Mouse (Mus musculus): ENCODE measurements around the gene Slc22a20. TPM values are rescaled to one million over a fixed set of nuclear protein-coding genes. Genes with fewer than 3 reads are reported as not detected.

The Slc22a20 gene
- total and polyA plus RNA-seq, 2 experiments from 2014 or later: not detected

GRCm38 (mm10) chr19:5940656-5941055 is 45.3 kb downstream of the Slc22a20 start:
- no peak for DNase-seq (ENCODE audit: low spot score)
- Histone ChIP-seq H3K36me3 (replicated peaks; ENCODE audit: control insufficient read depth, insufficient read depth, low read length) (peaks cover 8% of the 10 kb centered on the region), H3K27me3 (ENCODE audit: control insufficient read depth, insufficient read depth, low read length) (no peaks in the 10 kb centered on the region), H3K4me1 (ENCODE audit: control insufficient read depth, insufficient read depth) (peaks cover 46% of the 10 kb centered on the region), H3K4me3 (ENCODE audit: low read depth, low read length) (no peak overlapping the region), H3K27ac (ENCODE audit: low read depth) (peak overlapping the region; percentile 75), H3K4me2 (ENCODE audit: low read depth, low read length) (no peak overlapping the region), H3K9ac (replicated peaks; ENCODE audit: low read depth, low read length) (no peak overlapping the region), H3K9me3 (replicated peaks; ENCODE audit: control insufficient read depth, low read length) (no peaks in the 10 kb centered on the region)
- no peak for ATAC-seq (ENCODE audit: insufficient read depth, low read depth)
- TF ChIP-seq EP300 (IDR thresholded peaks at IDR 0.05; ENCODE audit: low read depth): no peak
- TF ChIP-seq CTCF (IDR thresholded peaks at IDR 0.05; ENCODE audit: low read depth): no peak
- 71% methylated on average over 10 of the region's 10 CpGs for WGBS

DNA sequence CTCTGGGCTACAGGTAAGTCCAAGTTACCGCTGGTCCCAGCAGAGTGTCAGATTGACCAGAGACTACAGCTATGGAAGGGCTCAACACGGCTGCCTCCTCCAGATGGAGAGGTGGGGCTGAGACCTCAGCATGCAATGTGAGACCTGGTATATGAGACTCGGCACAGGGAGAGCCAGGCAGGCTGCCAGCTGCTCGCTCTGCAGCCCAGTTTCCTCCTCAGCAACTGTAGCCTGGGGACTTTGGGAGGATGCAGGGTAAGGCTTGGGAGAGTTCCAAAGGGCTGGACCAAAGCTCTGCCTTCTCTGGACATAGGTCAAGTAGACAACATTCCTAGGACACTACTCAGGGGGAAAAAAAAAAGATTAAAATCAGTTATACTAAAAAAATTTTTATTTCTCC is 45.8 kb downstream of the Slc22a20 start:
- Histone ChIP-seq H3K4me1 (ENCODE audit: control insufficient read depth, insufficient read depth) (peaks cover 46% of the 10 kb centered on the region), H3K4me2 (ENCODE audit: low read depth, low read length) (no peak overlapping the region), H3K4me3 (ENCODE audit: low read depth, low read length) (no peak overlapping the region), H3K27ac (ENCODE audit: low read depth) (peak overlapping the region; percentile 75), H3K36me3 (replicated peaks; ENCODE audit: control insufficient read depth, insufficient read depth, low read length) (peaks cover 8% of the 10 kb centered on the region), H3K9ac (replicated peaks; ENCODE audit: low read depth, low read length) (no peak overlapping the region), H3K27me3 (ENCODE audit: control insufficient read depth, insufficient read depth, low read length) (no peaks in the 10 kb centered on the region), H3K9me3 (replicated peaks; ENCODE audit: control insufficient read depth, low read length) (no peaks in the 10 kb centered on the region)
- WGBS: 24% methylated on average over 4 of the region's 4 CpGs
- TF ChIP-seq EP300 (IDR thresholded peaks at IDR 0.05; ENCODE audit: low read depth) (peak; percentile 63; the same call in 1 of the 2 replicates), CTCF (IDR thresholded peaks at IDR 0.05; ENCODE audit: low read depth) (no peak)
- peak; percentile 36 for ATAC-seq (ENCODE audit: insufficient read depth, low read depth)
- peak; percentile 57 for DNase-seq (ENCODE audit: low spot score)

GRCm38 (mm10) chr19:5939715-5940114 is 46.2 kb downstream of the Slc22a20 start:
- Histone ChIP-seq H3K9me3 (replicated peaks; ENCODE audit: control insufficient read depth, low read length) (no peaks in the 10 kb centered on the region), H3K27me3 (ENCODE audit: control insufficient read depth, insufficient read depth, low read length) (no peaks in the 10 kb centered on the region), H3K9ac (replicated peaks; ENCODE audit: low read depth, low read length) (no peak overlapping the region), H3K4me2 (ENCODE audit: low read depth, low read length) (no peak overlapping the region), H3K27ac (ENCODE audit: low read depth) (peak overlapping the region; percentile 47; the same call in 1 of the 2 replicates), H3K4me3 (ENCODE audit: low read depth, low read length) (no peak overlapping the region), H3K36me3 (replicated peaks; ENCODE audit: control insufficient read depth, insufficient read depth, low read length) (peaks cover 8% of the 10 kb centered on the region), H3K4me1 (ENCODE audit: control insufficient read depth, insufficient read depth) (peaks cover 44% of the 10 kb centered on the region)
- WGBS: 71% methylated on average over 5 of the region's 5 CpGs
- no peak for ATAC-seq (ENCODE audit: insufficient read depth, low read depth)
- TF ChIP-seq CTCF (IDR thresholded peaks at IDR 0.05; ENCODE audit: low read depth) (no peak), EP300 (IDR thresholded peaks at IDR 0.05; ENCODE audit: low read depth) (no peak)
- DNase-seq (ENCODE audit: low spot score): no peak

DNA sequence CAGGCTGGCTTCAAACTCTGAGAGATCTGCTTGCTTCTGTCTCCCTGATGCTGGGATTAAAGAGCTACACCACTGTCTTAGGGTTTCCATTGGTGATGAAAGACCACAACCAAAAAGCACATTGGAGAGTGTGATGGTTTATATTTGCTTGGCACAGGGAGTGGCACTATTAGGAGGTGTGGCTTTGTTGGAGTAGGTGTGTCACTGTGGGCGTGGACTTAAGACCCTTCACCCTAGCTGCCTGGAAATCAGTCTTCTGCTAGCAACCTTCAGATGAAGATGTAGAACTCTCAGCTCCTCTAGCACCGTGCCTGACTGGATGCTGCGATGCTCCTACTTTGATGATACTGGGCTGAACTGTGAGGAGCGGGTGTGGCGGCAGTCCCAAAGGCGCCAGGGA is 47.4 kb downstream of the Slc22a20 start:
- peak overlapping the region; percentile 49; the same call in 1 of the 2 replicates for H3K27ac ChIP-seq (ENCODE audit: low read depth)
- no peak overlapping the region for H3K4me3 ChIP-seq (ENCODE audit: low read depth, low read length)
- peaks cover 32% of the 10 kb centered on the region for H3K4me1 ChIP-seq (ENCODE audit: control insufficient read depth, insufficient read depth)
- H3K36me3 ChIP-seq (replicated peaks; ENCODE audit: control insufficient read depth, insufficient read depth, low read length): peaks cover 8% of the 10 kb centered on the region
- no peak overlapping the region for H3K9ac ChIP-seq (replicated peaks; ENCODE audit: low read depth, low read length)
- ATAC-seq (ENCODE audit: insufficient read depth, low read depth) (no peak), DNase-seq (ENCODE audit: low spot score) (no peak)
- H3K9me3 ChIP-seq (replicated peaks; ENCODE audit: control insufficient read depth, low read length): no peaks in the 10 kb centered on the region
- TF ChIP-seq EP300 (IDR thresholded peaks at IDR 0.05; ENCODE audit: low read depth) (no peak), CTCF (IDR thresholded peaks at IDR 0.05; ENCODE audit: low read depth) (no peak)
- no peak overlapping the region for H3K4me2 ChIP-seq (ENCODE audit: low read depth, low read length)
- H3K27me3 ChIP-seq (ENCODE audit: control insufficient read depth, insufficient read depth, low read length): no peaks in the 10 kb centered on the region
- WGBS: 87% methylated on average over 6 of the region's 6 CpGs

DNA sequence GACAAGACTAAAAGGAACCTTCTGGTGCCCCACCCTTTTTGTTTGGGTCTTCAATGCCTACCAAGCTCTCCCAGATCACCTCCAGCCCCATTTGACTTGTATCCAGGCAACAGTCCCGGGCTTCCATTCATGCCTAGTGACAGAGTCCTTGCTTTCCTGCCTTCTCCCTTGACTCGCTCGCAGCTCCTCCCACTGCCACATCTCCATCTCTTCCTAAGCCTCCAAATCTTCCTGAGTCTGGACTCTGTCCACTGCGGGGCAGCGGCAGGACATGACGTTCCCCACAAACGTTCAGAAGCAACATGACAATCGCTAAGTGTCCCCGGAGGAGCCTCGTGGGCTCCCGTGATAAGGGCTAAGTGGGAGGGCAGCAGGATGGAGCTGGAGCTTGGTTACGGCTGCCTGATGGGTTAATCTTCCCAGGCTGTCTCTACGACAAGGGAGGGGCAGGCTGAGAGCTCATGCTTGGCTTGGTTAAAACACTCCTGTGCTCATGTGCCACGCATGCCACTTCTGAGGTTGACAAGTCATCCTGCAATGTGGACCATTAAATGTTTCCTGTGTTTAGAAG is 48.0 kb downstream of the Slc22a20 start:
- no peak for TF ChIP-seq CTCF (IDR thresholded peaks at IDR 0.05; ENCODE audit: low read depth)
- TF ChIP-seq EP300 (IDR thresholded peaks at IDR 0.05; ENCODE audit: low read depth): no peak
- ATAC-seq (ENCODE audit: insufficient read depth, low read depth) (peak; percentile 31), DNase-seq (ENCODE audit: low spot score) (peak; percentile 57)
- no peak overlapping the region for H3K9ac ChIP-seq (replicated peaks; ENCODE audit: low read depth, low read length)
- no peak overlapping the region for H3K4me3 ChIP-seq (ENCODE audit: low read depth, low read length)
- H3K4me2 ChIP-seq (ENCODE audit: low read depth, low read length): peak overlapping the region; percentile 30; the same call in 1 of the 2 replicates
- WGBS: 5% methylated on average over 14 of the region's 14 CpGs
- no peaks in the 10 kb centered on the region for H3K9me3 ChIP-seq (replicated peaks; ENCODE audit: control insufficient read depth, low read length)
- H3K27me3 ChIP-seq (ENCODE audit: control insufficient read depth, insufficient read depth, low read length): no peaks in the 10 kb centered on the region
- peaks cover 8% of the 10 kb centered on the region for H3K36me3 ChIP-seq (replicated peaks; ENCODE audit: control insufficient read depth, insufficient read depth, low read length)
- H3K4me1 ChIP-seq (ENCODE audit: control insufficient read depth, insufficient read depth): peaks cover 31% of the 10 kb centered on the region
- peak overlapping the region; percentile 49 for H3K27ac ChIP-seq (ENCODE audit: low read depth)

Data from heart, postnatal 0 days (tissue).